Mouse (Mus musculus) frontal cortex, postnatal 25 days (tissue): ENCODE data around the gene Tnfrsf11a.

ENCODE experiments used
- DNase-seq, 2 experiments: peaks; one replicate each; pipeline ENCODE4 v3.0.0; 2022; ENCODE audit warnings: low spot score in 2 of 2

The Tnfrsf11a gene

GRCm38 (mm10) chr1:105827786-105828345, 47.3 kb downstream of the Tnfrsf11a start:
- no peak for DNase-seq

- no peak for DNase-seq
Measured at GRCm38 (mm10) chr1:105829171-105829570, 48.7 kb downstream of the Tnfrsf11a start.

GRCm38 (mm10) chr1:105832784-105833183, 52.3 kb downstream of the Tnfrsf11a start:
- DNase-seq = no peak

GRCm38 (mm10) chr1:105842950-105843349, 62.4 kb downstream of the Tnfrsf11a start:
- DNase-seq = no peak

- DNase-seq = no peak
Measured at GRCm38 (mm10) chr1:105843386-105843785, 62.9 kb downstream of the Tnfrsf11a start.

GRCm38 (mm10) chr1:105843856-105844255, 63.3 kb downstream of the Tnfrsf11a start:
- no peak for DNase-seq

GRCm38 (mm10) chr1:105844341-105845006, 64.0 kb downstream of the Tnfrsf11a start:
- no peak for DNase-seq

GRCm38 (mm10) chr1:105846431-105846830, 65.9 kb downstream of the Tnfrsf11a start:
- no peak for DNase-seq

- no peak for DNase-seq
Measured at GRCm38 (mm10) chr1:105848806-105849205, 68.3 kb downstream of the Tnfrsf11a start.

GRCm38 (mm10) chr1:105851341-105851740, 70.8 kb downstream of the Tnfrsf11a start:
- no peak for DNase-seq

- no peak for DNase-seq
Measured at GRCm38 (mm10) chr1:105859740-105860139, 79.2 kb downstream of the Tnfrsf11a start.

GRCm38 (mm10) chr1:105876589-105876988, 96.1 kb downstream of the Tnfrsf11a start:
- DNase-seq = no peak

GRCm38 (mm10) chr1:105877808-105878207, 97.3 kb downstream of the Tnfrsf11a start:
- DNase-seq = no peak

GRCm38 (mm10) chr1:105878416-105878815, 97.9 kb downstream of the Tnfrsf11a start:
- DNase-seq = no peak

- no peak for DNase-seq
Measured at GRCm38 (mm10) chr1:105880555-105881304, 100.2 kb downstream of the Tnfrsf11a start.

- DNase-seq = no peak
Measured at GRCm38 (mm10) chr1:105881466-105881865, 100.9 kb downstream of the Tnfrsf11a start.

- DNase-seq = no peak
Measured at GRCm38 (mm10) chr1:105883498-105883897, 103.0 kb downstream of the Tnfrsf11a start.

- no peak for DNase-seq
Measured at GRCm38 (mm10) chr1:105885101-105885500, 104.6 kb downstream of the Tnfrsf11a start.

GRCm38 (mm10) chr1:105885575-105885974, 105.1 kb downstream of the Tnfrsf11a start:
- DNase-seq = no peak

GRCm38 (mm10) chr1:105886358-105886757, 105.8 kb downstream of the Tnfrsf11a start:
- no peak for DNase-seq

GRCm38 (mm10) chr1:105891032-105891725, 110.7 kb downstream of the Tnfrsf11a start:
- DNase-seq = peak; percentile 71 to 78

GRCm38 (mm10) chr1:105895019-105895418, 114.5 kb downstream of the Tnfrsf11a start:
- DNase-seq = no peak
